Mouse (Mus musculus) megakaryocyte, embryonic 14.5 days (primary cell): ENCODE measurements around the gene Tpsg1. TPM values are rescaled to one million over a fixed set of nuclear protein-coding genes. Genes with fewer than 3 reads are reported as not detected.

Experiments used
- H3K27me3 ChIP-seq: replicated peaks from 2 replicates; pipeline ENCODE3; 2012; ENCODE audit warnings: inconsistent platforms
- H3K36me3 ChIP-seq: replicated peaks from 2 replicates; pipeline ENCODE3; 2012; ENCODE audit warnings: low read length, inconsistent platforms, mixed read lengths
- H3K4me1 ChIP-seq: 2 replicates; pipeline ENCODE4 v1.6.1; 2012; ENCODE audit warnings: inconsistent platforms
- H3K4me3 ChIP-seq: replicated peaks from 2 replicates; pipeline ENCODE3; 2012; ENCODE audit warnings: moderate library complexity, mild to moderate bottlenecking, inconsistent platforms
- H3K9me3 ChIP-seq: 2 replicates; pipeline ENCODE4 v1.6.1; 2012; ENCODE audit warnings: inconsistent platforms
- FLI1 ChIP-seq: IDR thresholded peaks from 2 replicates; pipeline ENCODE4 v1.6.1; 2012; ENCODE audit warnings: low read length, inconsistent platforms, mixed read lengths
- GATA1 ChIP-seq: IDR thresholded peaks from 3 replicates; pipeline ENCODE4 v1.6.1; 2012; ENCODE audit warnings: mixed read lengths, low read length, inconsistent platforms, borderline replicate concordance
- polyA plus RNA-seq: library from polyadenylated mRNA; stranded (reverse); fragments of >175 nt; gene quantifications from 2 replicates; pipeline ENCODE4 v1.2.3, GENCODE M21; 2012; ENCODE audit warnings: low replicate concordance; ENCODE audit not compliant: insufficient read depth

The Tpsg1 gene
- polyA plus RNA-seq, 1 experiment = not detected

DNA sequence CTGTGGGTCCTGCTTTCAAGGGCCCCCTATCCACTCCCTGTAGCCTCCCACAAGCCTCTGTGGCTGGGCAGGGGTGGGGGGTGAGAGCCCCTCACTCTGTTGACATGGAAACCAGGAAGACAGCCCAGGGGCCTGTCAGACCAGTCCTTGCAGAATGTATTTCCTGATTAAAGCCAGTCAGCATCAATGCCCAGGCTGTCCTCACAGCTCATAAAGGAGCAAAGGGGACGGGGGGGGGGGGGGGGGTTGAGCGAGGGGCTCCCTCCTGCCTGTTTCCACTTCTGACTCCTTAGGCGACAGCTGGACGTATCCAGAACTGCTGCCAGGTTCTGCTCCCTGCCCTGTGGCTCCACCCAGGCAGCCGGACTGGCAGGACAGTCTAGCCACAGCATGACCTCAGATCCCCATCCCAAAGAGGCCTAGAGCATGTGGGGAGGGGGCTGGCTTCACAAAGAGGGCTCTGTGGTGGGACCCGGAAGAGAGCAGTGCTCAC, 46.4 kb downstream of the Tpsg1 start:
- Histone ChIP-seq H3K36me3 (no peaks in the 10 kb centered on the region), H3K4me1 (peaks cover 6% of the 10 kb centered on the region), H3K9me3 (no peaks in the 10 kb centered on the region), H3K4me3 (no peak overlapping the region), H3K27me3 (peaks cover 66% of the 10 kb centered on the region)
- TF ChIP-seq GATA1 (no peak), FLI1 (no peak)

DNA sequence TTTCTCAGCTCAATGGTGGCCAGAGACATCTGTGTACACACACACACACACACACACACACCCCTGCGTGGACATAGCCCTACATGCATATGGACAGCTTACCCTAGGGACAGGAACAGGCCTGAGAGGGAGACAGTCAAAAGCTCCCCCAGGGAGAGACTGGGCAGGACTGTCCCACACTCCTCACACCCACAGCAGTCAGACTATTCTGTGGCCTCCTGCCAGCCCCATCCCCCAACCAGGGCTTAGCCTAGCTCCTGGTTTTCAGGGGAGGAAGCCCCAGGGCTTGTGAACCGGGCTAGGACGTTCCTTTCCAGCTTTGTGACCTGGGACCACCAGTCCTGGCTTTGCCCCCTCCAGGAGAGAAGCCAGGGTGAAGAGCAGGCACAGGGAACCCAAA, 47.1 kb downstream of the Tpsg1 start:
- Histone ChIP-seq H3K9me3 (no peaks in the 10 kb centered on the region), H3K4me1 (no peaks in the 10 kb centered on the region; the same call in 1 of the 2 replicates), H3K27me3 (peaks cover 67% of the 10 kb centered on the region), H3K4me3 (no peak overlapping the region), H3K36me3 (no peaks in the 10 kb centered on the region)
- TF ChIP-seq GATA1 = no peak
- TF ChIP-seq FLI1 = no peak

GRCm38 (mm10) chr17:25417990-25418389, 48.9 kb downstream of the Tpsg1 start:
- Histone ChIP-seq H3K27me3 (peaks cover 69% of the 10 kb centered on the region), H3K9me3 (no peaks in the 10 kb centered on the region), H3K4me3 (peak overlapping the region; percentile 3), H3K36me3 (no peaks in the 10 kb centered on the region), H3K4me1 (no peaks in the 10 kb centered on the region)
- TF ChIP-seq FLI1 = no peak
- no peak for TF ChIP-seq GATA1

DNA sequence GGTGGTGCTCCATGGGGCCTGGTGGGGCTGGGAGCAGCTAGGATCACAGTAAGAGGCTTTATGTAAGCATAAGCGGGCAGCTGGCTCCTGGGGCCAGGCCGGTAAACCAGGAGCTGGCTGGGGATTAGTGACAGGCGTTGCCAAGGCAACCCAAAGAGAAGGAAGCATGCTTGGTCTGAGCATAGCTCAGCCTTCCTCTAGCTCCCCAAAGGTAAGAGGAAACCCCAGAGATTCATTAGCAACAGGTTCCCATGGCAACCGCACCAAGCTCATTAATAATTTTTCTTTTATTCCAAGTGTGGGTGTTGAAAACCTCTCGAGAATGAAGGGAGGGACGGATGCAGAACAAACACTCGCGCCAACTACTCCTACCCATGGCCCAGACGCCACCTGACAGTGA, 49.9 kb downstream of the Tpsg1 start:
- no peaks in the 10 kb centered on the region for H3K9me3 ChIP-seq
- H3K36me3 ChIP-seq = no peaks in the 10 kb centered on the region
- no peak for TF ChIP-seq FLI1
- no peak for TF ChIP-seq GATA1
- no peaks in the 10 kb centered on the region for H3K4me1 ChIP-seq
- H3K4me3 ChIP-seq = no peak overlapping the region
- peaks cover 76% of the 10 kb centered on the region for H3K27me3 ChIP-seq

DNA sequence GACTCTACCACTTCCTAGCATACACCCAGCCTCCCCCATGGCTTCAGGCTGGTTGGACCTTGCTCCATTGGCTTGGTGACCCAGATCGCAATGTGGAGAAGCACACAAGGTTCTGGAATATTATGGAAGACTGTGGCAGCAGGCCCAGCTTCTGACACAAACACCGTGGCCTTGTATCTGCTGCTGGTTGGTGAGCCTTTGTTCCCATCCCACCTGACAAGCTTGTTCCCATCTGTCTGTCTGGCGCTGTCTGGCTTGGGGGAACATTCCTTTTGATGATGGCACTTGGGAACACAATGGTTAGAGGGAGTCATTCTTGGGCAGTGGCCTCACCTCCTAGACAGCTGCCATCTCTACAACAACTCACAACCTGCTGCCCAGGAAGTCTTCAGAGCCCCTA, 51.9 kb downstream of the Tpsg1 start:
- Histone ChIP-seq H3K36me3 (no peaks in the 10 kb centered on the region), H3K4me1 (no peaks in the 10 kb centered on the region), H3K27me3 (peaks cover 78% of the 10 kb centered on the region), H3K9me3 (no peaks in the 10 kb centered on the region), H3K4me3 (no peak overlapping the region)
- no peak for TF ChIP-seq GATA1

Other genes with a start within 250 kb of the Tpsg1 start
- 0.12 TPM in 1 of 2 replicates, not detected in the other for gene Ptx4, start 248.5 kb upstream of the Tpsg1 start, polyA plus RNA-seq
- gene Clcn7, start 235.9 kb upstream of the Tpsg1 start, polyA plus RNA-seq = 17.8 and 22.0 TPM in 2 replicates
- gene Ccdc154, start 206.8 kb upstream of the Tpsg1 start, polyA plus RNA-seq = not detected in 2 replicates
- gene Gm38655, start 193.8 kb upstream of the Tpsg1 start, polyA plus RNA-seq = not detected in 2 replicates
- 31.5 and 33.2 TPM in 2 replicates for gene BC003965, start 184.7 kb upstream of the Tpsg1 start, polyA plus RNA-seq
- gene Unkl, start 180.9 kb upstream of the Tpsg1 start, polyA plus RNA-seq = 20.2 and 51.9 TPM in 2 replicates
- gene Gnptg, start 129.1 kb upstream of the Tpsg1 start, polyA plus RNA-seq = 27.2 and 30.1 TPM in 2 replicates
- gene Tsr3, start 129.1 kb upstream of the Tpsg1 start, polyA plus RNA-seq = 12.5 and 25.4 TPM in 2 replicates
- gene Baiap3, start 112.9 kb upstream of the Tpsg1 start, polyA plus RNA-seq = 1.7 and 2.7 TPM in 2 replicates
- 72.7 and 190 TPM in 2 replicates for gene Ube2i, start 94.7 kb upstream of the Tpsg1 start, polyA plus RNA-seq
- gene Prss34, start 70.9 kb upstream of the Tpsg1 start, polyA plus RNA-seq = 1.5 and 34.1 TPM in 2 replicates
- gene Prss28, start 60.6 kb upstream of the Tpsg1 start, polyA plus RNA-seq = 0.68 TPM in 1 of 2 replicates, not detected in the other
- gene Prss29, start 50.6 kb upstream of the Tpsg1 start, polyA plus RNA-seq = not detected in 2 replicates
- 0.23 TPM in 1 of 2 replicates, not detected in the other for gene Tpsab1, start 23.7 kb upstream of the Tpsg1 start, polyA plus RNA-seq
- 0.26 TPM in 1 of 2 replicates, not detected in the other for gene Tpsb2, start 3.0 kb upstream of the Tpsg1 start, polyA plus RNA-seq
- gene Cacna1h, start 64.5 kb downstream of the Tpsg1 start, polyA plus RNA-seq = not detected in 2 replicates
- gene Tekt4, start 85.3 kb downstream of the Tpsg1 start, polyA plus RNA-seq = not detected in 2 replicates
- not detected in 2 replicates for gene Sstr5, start 128.0 kb downstream of the Tpsg1 start, polyA plus RNA-seq
- gene Sox8, start 201.4 kb downstream of the Tpsg1 start, polyA plus RNA-seq = 3.8 TPM in 1 of 2 replicates, not detected in the other
- 17.8 and 34.8 TPM in 2 replicates for gene Lmf1, start 209.8 kb downstream of the Tpsg1 start, polyA plus RNA-seq